Mouse (Mus musculus) cerebellum, postnatal 36 days (tissue): ENCODE data around the gene Bpnt1.
A peak's percentile ranks its signal among the peaks of the same experiment; 100 is the strongest.
"Not testable (repeated sequence)": the region's sequence is repeated elsewhere in the genome, so short reads cannot be mapped to it uniquely, and the experiment has no call there.

ENCODE experiments used
- DNase-seq, 2 experiments: peaks; one replicate each; pipeline ENCODE4 v3.0.0; 2021 to 2022; ENCODE audit warnings: mixed read lengths in 2 of 2

The Bpnt1 gene

DNA sequence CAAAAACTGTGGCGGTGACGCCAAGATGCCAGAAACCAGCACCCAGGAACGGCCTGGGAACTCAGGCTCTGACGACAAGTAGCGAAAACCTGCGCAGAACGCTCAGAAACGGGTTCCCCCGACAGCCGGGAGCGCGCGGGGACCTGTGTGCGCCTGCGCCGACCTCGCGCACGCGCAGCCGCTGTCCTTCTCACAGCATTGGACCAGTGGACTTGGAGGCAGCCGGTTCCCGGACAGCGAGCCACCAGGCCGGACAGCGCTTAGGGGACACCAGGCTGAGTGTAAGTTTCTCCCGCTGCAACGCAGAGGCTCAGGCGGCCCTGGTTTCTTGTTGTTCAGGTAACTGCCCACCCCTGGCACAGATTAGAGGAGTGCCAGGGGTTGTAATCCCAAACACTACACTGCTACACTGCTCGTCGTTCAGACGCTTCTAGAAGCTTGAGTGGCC is at the start of gene Bpnt1:
Bpnt1 (plus strand) TSS at position 167 of the 448 bp plus-strand sequence.
- DNase-seq, result peak; percentile 87 to 91

DNA sequence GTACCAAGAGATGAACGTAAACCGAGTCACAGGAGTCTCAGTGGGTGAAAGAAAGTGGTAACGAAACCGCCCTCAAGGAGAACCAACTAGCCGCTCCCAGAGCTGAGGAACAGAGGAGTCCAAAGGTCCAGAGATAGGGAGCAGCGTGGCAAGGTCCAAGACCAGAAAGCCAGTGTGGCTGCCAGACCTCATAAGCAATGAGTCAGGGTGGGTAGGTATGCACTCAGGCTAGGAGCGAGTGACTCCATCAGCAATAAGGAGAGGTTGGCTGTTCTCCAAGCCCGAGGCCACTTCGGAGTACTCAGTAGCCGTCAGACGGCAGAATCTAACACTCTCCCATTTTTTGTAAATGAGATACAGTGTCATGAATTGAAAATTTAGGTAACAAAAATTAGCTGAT is 49.1 kb upstream of the Bpnt1 start:
- DNase-seq, result no peak

DNA sequence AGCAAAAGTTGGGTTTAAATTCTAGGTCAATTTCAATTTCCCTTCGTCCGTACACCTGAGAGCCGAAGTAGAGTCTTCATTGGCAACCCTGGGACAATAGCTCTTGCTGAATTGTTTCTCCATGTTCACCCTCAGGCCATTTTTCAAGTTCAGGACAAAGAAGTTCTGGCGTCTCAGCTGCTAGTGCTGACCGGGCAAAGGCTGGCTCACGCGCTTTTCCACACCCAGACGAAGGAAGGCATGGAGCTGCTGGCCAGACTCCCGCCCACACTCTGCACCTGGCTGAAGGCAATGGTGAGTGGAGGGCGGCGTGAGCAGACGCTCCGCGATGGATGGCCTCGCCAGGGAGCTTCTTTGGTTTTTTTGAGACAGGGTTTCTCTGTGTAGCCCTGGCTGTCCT is 48.7 kb upstream of the Bpnt1 start:
- DNase-seq, result no peak

DNA sequence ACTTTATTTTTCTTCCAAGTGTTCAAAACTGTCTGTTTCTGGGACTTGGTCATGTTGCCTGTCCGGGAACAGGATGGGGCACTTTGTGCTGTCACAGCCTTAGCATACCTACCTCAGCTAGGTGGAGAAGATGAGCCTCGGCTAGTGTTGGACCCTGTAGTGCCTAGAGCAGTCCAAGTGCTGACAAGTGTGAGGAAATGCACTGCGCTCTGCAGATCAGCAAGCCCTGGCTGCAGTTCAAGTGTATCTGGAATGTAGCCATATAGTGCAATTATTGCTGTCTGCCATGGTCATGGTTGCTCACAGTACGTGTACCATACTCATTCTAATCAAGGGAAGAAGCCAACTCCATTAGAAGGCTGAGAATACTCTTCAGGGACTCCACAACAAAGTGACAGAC is 47.2 kb upstream of the Bpnt1 start:
- peak; percentile 67 to 85 for DNase-seq

DNA sequence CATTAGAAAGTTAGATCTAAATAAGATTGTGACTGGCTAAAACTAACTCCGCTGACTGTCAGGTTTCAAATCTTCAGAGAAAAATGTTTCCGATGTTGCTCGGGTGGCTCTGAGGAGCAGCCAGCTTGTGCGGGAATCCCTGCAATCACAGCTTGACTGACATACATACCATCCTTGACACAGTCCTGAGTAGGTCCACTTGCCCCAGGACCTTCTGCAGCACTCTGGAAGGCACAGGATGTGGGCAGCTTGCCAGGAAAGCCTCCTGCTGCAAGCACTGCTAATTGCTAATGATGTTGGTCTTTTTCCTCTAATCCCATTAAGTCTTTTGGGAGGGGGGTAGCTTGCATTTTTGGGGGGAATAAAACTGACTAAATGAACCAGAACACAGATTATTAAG is 46.8 kb upstream of the Bpnt1 start:
- peak; percentile 70 to 73 for DNase-seq

DNA sequence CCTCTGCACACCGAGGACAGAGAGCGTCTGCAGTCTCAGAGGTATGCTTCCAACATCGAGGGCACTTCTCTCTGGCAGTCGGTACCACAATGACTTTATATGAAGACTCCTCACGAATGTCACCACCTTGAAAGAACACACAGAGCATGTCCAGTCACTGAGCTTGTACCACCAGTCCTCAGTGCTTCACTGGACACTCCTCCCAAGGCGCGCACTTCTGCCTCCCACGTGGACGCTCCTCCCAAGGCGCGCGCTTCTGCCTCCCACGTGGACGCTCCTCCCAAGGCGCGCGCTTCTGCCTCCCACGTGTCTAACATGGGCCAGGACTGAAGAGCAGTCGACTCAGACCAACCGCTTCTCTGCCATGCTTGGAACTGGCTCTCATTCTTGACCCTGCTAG is 44.9 kb upstream of the Bpnt1 start:
- no peak for DNase-seq

DNA sequence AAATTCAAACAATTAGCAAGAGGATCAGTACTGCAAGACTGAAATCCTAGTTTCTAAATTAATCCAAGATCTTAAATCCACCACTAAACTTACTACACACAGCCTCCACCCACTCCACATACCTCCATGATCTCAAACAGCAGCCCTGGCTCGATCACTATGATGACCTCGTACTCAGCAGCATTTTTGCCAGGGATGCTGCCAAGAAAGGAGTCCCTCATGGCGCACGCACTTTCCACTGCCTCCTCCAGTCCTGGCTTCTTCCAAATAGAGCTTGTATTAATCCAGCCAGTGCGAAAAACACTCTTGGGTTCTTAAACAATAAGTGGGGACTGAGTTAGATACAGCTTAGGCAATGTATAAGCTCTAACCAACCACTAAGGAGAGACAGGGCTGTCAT is 42.7 kb upstream of the Bpnt1 start:
- DNase-seq, result no peak

DNA sequence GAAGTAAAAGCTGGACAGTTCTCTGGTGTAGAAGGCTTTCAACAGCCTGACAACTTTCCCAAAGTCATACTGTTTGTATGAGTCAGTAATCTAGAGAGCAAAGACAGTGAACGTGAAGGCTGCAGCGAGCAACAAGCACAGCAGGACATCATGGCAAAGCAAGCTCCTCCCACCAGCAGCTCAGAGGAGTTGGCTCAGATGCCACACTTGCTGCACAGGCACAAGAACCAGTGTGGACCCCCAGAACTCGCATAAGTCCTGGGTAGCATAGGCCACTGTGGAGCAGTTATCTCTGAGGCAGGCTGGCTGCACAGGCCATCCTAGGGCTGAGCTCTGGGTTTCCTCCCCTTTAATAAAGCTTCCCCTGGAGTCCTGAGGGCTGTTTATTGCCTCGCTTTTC is 40.6 kb upstream of the Bpnt1 start:
- no peak for DNase-seq

DNA sequence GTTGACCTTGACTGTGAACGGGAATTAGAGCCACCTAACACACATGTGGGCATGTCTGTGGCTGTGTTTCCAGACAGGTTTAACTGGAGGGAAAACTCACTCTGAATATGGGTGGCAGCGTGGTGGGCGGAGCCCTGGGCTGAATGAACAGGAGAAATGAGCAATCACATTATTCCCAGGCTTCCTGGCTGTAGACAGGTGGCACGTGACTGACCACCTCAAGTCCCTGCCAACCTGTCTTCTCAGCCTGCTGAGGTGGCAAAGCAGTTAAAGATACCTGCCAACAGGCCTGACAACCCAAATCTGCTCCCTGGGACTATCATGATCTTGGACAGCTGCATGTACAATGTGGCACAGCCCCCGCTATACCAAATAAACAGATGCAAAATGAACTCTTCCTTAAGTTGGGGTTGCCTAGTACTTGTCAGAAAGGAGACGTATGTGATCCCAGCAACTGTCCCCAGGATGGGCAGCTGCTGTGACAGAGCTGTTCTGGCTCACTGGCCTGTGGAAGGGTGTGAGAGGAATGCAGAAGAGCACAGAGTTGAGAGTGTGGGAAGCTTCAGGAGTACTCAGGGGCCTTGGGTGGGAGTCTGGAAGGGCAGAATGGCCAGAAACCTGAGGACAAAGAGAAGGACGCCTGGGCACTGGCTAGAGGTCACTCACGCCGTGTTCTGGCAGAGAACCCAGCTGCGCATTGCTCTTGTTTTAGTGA is 39.1 kb upstream of the Bpnt1 start:
- DNase-seq, result peak; percentile 24 to 31

DNA sequence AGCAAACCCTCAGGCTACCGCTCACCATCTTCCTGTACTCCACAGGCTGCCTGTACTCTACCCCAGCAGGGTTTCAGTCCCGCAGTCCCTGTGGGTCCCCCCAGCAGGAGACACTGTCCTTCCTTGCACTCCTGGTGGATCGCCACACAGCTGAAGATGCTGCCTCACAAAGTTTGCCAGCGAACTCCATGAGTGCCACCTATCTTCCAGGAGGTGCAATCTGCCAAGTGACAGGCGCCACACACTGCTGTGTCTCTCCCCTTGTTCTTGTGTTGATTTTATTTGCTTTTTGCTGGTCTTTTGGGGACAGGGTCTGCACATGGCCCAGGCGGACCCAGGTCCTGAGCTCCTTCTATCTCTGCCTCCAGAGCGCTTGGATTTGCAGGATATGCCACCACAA is 35.1 kb upstream of the Bpnt1 start:
- no peak for DNase-seq

DNA sequence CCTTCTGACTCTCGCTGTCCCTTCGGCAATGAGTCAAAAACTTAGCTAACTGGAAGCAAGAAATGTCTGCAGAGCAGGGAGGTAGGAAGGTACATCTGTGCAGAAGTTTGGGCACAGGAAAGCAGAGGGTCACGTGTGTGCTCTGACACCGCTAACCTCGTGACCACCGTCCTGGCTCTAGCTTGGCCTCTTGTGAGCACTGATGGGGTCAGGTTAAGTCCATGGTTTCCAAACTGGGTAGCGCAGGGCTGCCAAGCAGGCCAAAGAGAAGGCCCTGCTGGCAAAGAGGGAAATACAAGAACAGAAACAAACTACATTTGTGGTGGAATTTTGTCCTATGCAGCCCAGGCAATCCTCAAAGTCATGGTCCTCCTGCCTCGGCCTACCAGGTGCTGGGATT is 33.5 kb upstream of the Bpnt1 start:
- DNase-seq, result no peak

DNA sequence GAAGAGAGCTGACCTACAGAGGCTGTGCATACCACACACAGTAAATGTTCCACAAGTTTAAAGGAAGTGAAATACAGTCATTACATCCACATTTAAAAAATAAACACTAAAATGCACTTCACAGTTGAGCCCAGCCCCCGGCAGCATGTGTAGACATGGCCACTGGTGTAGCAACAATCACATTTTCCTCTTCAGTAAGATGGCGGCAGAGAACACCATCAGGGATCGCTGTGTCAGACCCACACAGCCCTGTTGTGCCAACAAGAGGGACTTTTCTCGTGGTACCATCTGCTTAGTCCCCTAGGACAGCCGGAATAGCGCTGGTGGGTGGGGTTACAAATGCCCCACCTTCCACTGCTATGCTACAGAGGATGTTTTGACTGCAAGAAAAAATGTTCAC is 29.1 kb upstream of the Bpnt1 start:
- DNase-seq, result no peak

DNA sequence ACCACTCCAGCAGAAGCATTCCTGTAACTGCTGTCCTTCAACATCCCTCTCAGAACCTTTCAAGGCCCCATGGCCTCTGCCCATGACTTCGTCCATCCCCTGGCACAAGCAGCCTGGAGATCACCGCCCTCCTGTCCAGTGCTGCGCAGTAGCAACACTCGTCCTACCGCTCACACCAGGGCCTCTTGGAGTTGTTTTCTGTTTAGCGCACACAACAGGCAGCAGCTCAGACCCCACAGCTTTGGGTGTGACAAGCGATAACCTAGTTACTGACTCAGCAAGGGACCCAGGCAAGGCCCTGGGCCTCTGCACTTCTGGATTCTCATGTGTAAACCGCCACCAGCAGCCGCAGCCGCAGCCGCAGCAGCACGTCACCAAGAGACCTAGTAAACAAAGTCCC is 25.1 kb upstream of the Bpnt1 start:
- no peak for DNase-seq

DNA sequence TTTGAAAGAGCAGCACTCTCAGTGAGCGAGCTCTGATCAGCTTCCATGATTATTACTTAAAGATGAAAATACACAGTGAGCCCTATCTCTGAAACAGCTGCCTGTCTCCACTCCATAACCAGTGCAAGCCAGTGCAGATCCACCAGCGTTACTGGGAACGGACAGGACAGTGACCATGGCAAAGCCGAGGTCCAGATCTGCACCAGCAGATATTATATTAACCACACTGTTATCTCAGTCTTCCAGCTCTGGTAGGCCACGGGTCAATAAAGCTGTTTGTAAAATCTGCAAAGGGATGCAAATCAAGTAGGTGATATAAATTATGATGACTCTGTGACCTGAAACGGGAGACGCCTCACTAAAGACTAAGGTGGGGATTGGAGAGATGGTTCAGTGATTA is 24.3 kb upstream of the Bpnt1 start:
- DNase-seq, result no peak

DNA sequence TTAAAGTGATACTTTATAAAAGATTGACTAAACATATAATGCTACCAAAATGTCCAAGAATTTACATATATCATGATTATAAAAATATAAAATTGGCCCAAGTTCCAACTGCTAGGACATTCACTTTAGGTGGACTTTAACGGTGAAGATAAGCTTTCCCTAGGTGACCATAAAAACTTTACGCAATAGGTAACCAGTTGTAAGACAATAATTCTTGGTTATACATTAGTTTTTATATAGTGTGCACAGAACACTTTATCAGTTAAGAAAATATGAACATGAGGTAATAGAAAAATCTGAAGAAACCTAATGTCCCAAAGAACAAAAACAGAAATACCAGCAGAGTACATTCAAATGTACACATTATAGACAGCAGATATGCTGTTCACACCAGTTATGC is 23.6 kb upstream of the Bpnt1 start:
- no peak for DNase-seq

DNA sequence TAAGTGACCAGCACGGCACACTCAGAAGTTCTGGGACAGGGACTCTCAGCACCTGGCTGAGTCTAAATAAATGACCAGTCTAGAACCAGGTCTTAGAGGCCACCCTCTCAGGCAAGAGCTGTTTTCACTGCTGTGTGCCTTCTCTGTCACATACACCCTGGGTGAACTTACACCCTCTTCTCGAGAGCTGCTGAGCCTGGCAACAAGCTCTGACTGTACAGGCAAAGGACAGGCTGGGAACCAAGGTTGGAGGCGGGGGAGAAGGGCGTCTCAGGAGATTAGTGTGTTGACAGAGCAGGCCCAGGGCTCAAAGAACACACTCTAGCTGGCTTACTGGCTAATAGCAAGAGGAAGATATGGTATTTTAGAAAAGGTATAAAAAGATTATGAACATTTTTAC is 23.0 kb upstream of the Bpnt1 start:
- DNase-seq, result no peak

DNA sequence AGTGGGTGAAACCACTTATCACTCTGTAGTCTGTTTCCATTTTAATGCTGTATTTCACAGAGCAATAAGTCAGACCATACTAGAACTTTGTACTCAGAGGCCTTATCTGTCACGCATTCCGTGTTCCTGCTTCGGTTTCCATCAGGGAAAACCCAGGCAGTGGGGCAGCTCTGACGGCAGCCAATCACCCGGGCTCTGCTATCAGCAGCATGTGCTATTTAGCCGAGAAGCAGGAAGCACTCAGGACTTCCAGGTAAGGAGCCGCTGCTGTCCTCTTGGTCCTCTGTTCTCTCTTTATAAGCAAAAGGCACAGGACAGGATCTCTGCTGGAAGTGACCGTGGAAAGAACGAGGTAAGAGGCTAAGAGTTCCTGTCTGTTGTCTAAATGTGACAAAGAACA is 20.0 kb upstream of the Bpnt1 start:
- no peak for DNase-seq

DNA sequence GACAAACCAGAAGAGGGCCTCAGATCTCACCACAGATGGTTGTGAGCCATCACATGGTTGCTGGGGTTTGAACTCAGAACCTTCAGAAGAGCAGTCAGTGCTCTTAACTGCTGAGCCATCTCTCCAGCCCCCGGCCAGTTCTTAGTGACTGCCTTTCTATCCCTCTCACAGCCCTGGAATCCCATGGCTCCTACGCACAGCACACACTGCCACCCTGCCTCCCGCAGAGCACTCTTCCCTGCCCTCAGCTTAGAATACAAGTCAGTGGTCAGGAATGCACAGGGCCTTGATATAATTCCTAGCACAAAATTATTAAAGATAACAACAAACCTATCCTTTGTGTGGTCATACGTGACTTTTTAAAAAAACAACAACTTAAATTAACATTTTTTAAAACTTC is 17.4 kb upstream of the Bpnt1 start:
- no peak for DNase-seq

DNA sequence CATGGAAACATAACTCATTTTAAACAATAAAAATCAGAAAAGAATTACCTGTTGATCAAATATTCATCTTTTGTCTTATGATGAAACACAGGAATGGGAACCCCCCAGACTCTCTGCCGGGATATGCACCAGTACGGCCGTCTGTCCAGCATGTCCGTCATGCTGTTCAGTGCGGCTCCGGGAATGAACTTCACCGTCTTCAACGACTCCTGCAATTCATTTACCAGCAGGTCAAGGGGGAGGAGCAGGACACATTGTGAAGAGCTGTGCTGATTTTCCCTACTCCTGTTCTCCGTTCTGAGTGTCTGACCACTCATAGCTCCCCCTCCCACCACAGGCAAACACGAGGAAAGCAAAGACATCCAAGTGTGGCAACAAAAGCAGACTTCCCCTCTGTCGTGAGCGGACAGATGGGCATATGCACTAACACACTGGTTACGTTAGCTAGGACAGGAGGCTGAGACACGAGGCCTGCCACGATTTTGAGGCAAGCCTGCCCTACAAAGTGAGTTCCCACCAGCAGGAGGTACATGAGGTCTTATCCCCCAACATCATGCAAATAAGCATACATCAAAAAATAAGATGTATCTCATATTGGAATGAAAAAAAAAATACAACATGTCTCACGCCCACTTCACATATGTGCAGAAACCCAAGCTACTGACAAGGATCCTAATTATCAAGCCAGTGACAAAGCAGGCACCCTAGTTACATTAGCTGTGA is 15.9 kb upstream of the Bpnt1 start:
- DNase-seq, result no peak

DNA sequence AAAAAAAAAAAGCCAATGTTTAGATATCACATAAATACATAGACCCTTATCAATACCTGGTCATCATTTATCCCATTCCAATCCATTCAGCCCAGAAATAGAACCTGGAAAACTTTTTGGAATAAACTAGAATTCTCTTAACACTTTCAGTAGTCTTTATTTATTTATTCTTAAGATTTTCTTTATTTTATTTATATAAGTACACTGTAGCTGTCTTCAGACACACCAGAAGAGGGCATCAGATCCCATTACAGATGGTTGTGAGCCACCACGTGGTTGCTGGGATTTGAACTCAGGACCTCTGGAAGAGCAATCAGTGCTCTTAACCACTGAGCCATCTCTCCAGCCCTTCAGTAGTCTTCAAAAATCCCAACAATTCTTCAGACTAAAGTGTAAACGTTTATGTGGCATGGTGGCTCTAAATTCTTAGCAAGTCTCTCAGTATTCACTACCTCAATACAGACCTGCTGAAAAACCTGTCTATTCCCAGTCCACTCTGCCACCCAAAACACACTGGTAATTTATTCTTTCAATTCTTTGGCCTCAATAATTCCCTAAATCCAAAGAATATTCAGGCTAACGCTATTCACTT is 4.1 kb upstream of the Bpnt1 start:
- not testable (repeated sequence) for DNase-seq

DNA sequence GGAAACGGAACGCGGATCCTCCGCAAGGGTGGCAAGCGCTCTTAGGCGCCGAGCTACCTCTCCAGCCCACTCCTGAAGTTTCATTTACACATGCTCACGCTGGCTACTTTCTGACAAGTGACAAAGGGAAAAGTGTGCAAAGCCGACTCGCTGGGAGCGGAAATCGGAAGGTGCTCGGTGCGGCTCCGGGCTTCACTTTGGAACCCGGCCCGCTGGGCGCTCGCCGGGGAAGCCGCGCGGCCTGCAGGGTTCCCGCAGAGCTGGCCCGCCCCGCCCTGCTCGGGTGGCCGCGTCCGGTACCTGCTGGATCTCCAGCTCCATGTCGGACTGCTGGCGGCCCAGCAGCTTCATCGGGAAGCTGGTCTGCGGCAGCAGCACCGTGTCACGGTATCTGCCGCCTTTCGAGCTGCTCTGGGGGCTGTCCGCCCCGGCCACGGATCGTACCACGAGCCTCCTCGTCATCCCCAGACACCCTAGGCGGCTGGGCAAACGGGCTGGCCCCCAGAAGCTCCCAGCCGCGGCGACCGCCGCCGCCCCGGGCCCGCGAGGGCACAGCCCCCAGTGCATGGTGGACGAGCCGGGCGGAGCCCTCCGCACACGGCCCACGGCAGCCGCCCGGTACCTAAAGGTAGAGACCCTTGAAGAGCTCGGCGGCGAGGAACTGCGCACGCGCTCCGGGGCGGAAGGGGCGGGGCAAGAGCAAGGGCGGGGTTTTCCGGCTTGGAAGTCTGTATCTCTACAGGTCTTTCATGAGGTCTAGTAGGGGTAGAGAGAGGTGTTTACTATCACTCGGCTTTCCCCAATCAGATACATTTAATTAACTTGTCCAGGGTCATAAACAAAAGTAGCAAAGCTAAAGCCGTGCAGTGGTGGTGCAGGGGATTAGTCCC is 3.0 kb upstream of the Bpnt1 start, which contains the start of gene Iars2:
Iars2 (minus strand) TSS at position 676 of the 890 bp plus-strand sequence.
- peak; percentile 90 to 91 for DNase-seq

DNA sequence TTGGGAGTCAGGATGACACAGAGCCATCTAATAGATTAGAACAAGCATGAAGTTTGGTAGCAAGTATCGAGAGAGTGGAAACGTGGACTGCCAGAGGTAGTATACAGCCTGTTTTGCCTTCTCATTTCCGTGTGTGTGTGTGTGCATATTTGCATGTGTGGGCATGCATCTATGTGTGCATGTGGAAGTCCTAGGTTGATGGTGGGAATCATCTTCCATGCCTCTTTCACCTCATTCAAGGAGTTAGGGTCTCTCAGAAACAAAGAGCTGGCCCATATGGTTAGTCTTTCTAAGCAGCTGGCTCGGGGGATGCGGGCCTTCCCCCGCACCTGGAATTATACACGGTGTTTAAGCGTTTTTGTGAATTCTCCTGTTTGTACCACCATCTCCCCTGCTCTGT is 2.1 kb upstream of the Bpnt1 start:
- no peak for DNase-seq

DNA sequence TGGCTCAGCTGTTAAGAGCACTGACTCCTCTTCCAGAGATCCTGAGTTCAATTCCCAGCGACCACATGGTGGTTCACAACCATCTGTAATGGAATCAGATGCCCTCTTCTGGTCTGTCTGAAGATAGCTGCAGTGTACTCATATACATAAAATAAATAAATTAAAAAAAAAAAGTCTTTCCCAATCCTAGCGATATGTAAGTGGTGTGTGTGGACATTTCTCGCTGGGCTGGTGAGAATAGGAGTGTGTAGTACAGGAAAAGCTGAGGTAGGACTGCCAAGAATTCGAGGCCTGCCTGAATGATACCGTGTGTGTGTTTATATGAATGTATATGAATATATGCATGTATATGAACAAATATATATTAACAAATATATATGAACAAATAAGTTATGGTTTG is 585 bp upstream of the Bpnt1 start:
- DNase-seq, result no peak
